Mouse (Mus musculus): ENCODE data around the gene Gm21488. TPM values are rescaled to one million over a fixed set of nuclear protein-coding genes. Genes with fewer than 3 reads are reported as not detected.

Gene Gm21488
- polyA plus RNA-seq (2012): not detected in 2 replicates

GRCm38 (mm10) chrY:27521820-27522219, at the start of gene Gm21488:
Gene Gm21488, minus strand, starts transcription at chrY:27521920.

Data from megakaryocyte-erythroid progenitor cell, adult 5 weeks (primary cell).